Mouse (Mus musculus) liver, postnatal 0 days (tissue): ENCODE measurements around the gene A530032D15Rik.
"Not testable (repeated sequence)": the region's sequence is repeated elsewhere in the genome, so short reads cannot be mapped to it uniquely, and the experiment has no call there.

ENCODE experiments used
- CTCF ChIP-seq: sonication (generic); IDR thresholded peaks from 2 replicates; pipeline ENCODE4 v1.5.1; 2016; ENCODE audit warnings: antibody characterized with exemption, low read depth
- EP300 ChIP-seq: IDR thresholded peaks from 2 replicates; pipeline ENCODE4 v1.6.1; 2016; ENCODE audit warnings: antibody characterized with exemption, low read depth, mild to moderate bottlenecking

- not testable (repeated sequence) for TF ChIP-seq EP300, CTCF
These were observed 23.4 kb downstream of the A530032D15Rik start for GRCm38 (mm10) chr1:85086211-85086610.
